Mouse (Mus musculus): ENCODE measurements around the gene Sppl3. TPM values are rescaled to one million over a fixed set of nuclear protein-coding genes. Genes with fewer than 3 reads are reported as not detected.

Gene Sppl3
- polyA plus RNA-seq, 1 experiment: 47.7 TPM

DNA sequence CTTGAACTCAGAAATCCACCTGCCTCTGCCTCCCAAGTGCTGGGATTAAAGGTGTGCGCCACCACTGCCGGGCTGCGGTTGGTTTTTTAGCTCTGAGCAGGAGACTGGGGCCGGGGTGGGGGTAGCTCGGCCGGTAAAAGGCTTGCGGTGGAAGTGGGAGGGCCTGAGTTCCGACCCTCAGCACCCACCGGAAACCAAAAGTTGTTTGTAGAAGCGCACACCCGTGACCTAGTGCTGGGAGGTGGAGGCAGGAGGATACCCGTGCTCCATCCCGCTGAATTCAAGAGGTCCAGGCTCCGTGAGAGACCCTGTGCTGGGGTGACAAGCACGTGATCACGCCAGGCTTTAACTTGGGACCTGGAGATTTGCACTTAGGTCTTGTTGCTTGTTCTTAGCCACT, 14.5 kb upstream of the Sppl3 start:
- WGBS: 67% methylated on average over 16 of the region's 16 CpGs
- Histone ChIP-seq H3K4me1 (ENCODE audit: control insufficient read depth, insufficient read depth, insufficient read length) (no peaks in the 10 kb centered on the region), H3K36me3 (ENCODE audit: control insufficient read depth, insufficient read depth, low read length) (no peaks in the 10 kb centered on the region), H3K4me3 (ENCODE audit: extremely low read depth, insufficient read depth, insufficient read length) (no peak overlapping the region; the same call in 1 of the 2 replicates), H3K27me3 (ENCODE audit: control insufficient read depth, insufficient read depth, low read length) (no peaks in the 10 kb centered on the region), H3K27ac (ENCODE audit: insufficient read depth, low read length) (no peak overlapping the region)
- TF ChIP-seq POLR2A (IDR thresholded peaks at IDR 0.05; ENCODE audit: low read depth, low read length) (no peak), CTCF (IDR thresholded peaks at IDR 0.05; ENCODE audit: extremely low read depth, insufficient read depth, insufficient read length, insufficient replicate concordance) (no peak)
- DNase-seq (ENCODE audit: low read depth in 1 of 2, low spot score in 2 of 2): no peak

DNA sequence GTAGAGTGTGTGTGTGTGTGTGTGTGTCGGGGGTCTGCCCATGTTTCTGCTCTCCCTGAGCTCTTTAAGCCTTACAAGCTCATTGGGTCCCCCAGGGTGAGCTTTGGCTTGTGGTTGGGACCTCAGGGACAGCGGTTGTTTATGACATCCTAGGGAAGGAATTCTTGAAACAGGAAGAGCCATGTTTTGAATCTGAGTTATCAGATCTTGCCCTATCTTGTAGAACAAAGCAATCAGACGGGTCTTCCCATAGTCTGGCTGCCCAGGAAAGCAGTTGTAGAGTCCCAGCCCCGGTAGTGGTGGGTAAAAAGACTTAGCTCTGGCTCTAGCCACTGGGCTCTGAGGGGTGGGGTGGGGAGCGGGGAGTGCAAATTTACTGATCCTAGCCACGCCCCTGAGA, 13.6 kb upstream of the Sppl3 start:
- H3K27me3 ChIP-seq (ENCODE audit: control insufficient read depth, insufficient read depth, low read length): no peaks in the 10 kb centered on the region
- no peaks in the 10 kb centered on the region for H3K36me3 ChIP-seq (ENCODE audit: control insufficient read depth, insufficient read depth, low read length)
- DNase-seq (ENCODE audit: low read depth in 1 of 2, low spot score in 2 of 2): no peak
- TF ChIP-seq POLR2A (IDR thresholded peaks at IDR 0.05; ENCODE audit: low read depth, low read length): no peak
- no peak for TF ChIP-seq CTCF (IDR thresholded peaks at IDR 0.05; ENCODE audit: extremely low read depth, insufficient read depth, insufficient read length, insufficient replicate concordance)
- H3K27ac ChIP-seq (ENCODE audit: insufficient read depth, low read length): no peak overlapping the region
- 45% methylated on average over 6 of the region's 6 CpGs for WGBS
- H3K4me3 ChIP-seq (ENCODE audit: extremely low read depth, insufficient read depth, insufficient read length): no peak overlapping the region
- H3K4me1 ChIP-seq (ENCODE audit: control insufficient read depth, insufficient read depth, insufficient read length): no peaks in the 10 kb centered on the region

DNA sequence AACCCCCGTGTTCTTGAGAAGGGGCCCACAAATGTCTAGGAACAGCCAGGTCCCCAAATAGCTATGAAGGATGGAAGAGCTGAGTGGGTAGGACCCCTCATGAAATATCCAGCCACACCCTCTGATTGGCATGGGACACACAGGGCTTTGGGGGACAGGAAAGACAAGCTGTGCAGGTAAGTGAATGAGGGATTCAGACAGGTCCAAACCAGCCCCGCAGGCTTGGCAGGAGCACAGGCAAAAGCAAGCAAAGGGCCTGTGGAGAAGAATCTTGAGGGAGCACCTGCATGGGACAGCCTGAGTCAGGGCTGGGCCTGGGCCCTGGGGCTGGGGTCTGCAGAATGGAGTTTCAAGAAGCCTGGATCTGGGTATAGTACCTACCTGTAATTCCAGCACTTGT, 10.4 kb upstream of the Sppl3 start:
- H3K36me3 ChIP-seq (ENCODE audit: control insufficient read depth, insufficient read depth, low read length): no peaks in the 10 kb centered on the region
- no peak for DNase-seq (ENCODE audit: low read depth in 1 of 2, low spot score in 2 of 2)
- no peaks in the 10 kb centered on the region for H3K4me1 ChIP-seq (ENCODE audit: control insufficient read depth, insufficient read depth, insufficient read length)
- no peak for TF ChIP-seq POLR2A (IDR thresholded peaks at IDR 0.05; ENCODE audit: low read depth, low read length)
- no peak for TF ChIP-seq CTCF (IDR thresholded peaks at IDR 0.05; ENCODE audit: extremely low read depth, insufficient read depth, insufficient read length, insufficient replicate concordance)
- H3K27ac ChIP-seq (ENCODE audit: insufficient read depth, low read length): no peak overlapping the region
- no peak overlapping the region for H3K4me3 ChIP-seq (ENCODE audit: extremely low read depth, insufficient read depth, insufficient read length)
- H3K27me3 ChIP-seq (ENCODE audit: control insufficient read depth, insufficient read depth, low read length): no peaks in the 10 kb centered on the region
- 89% methylated on average over 2 of the region's 2 CpGs for WGBS

GRCm38 (mm10) chr5:115001464-115001863, 9.5 kb upstream of the Sppl3 start:
- 90% methylated on average over 8 of the region's 8 CpGs for WGBS
- TF ChIP-seq CTCF (IDR thresholded peaks at IDR 0.05; ENCODE audit: extremely low read depth, insufficient read depth, insufficient read length, insufficient replicate concordance) (no peak), POLR2A (IDR thresholded peaks at IDR 0.05; ENCODE audit: low read depth, low read length) (no peak)
- no peak overlapping the region for H3K4me3 ChIP-seq (ENCODE audit: extremely low read depth, insufficient read depth, insufficient read length)
- H3K36me3 ChIP-seq (ENCODE audit: control insufficient read depth, insufficient read depth, low read length): no peaks in the 10 kb centered on the region
- no peak overlapping the region for H3K27ac ChIP-seq (ENCODE audit: insufficient read depth, low read length)
- no peaks in the 10 kb centered on the region for H3K27me3 ChIP-seq (ENCODE audit: control insufficient read depth, insufficient read depth, low read length)
- H3K4me1 ChIP-seq (ENCODE audit: control insufficient read depth, insufficient read depth, insufficient read length): no peaks in the 10 kb centered on the region
- DNase-seq (ENCODE audit: low read depth in 1 of 2, low spot score in 2 of 2): no peak

DNA sequence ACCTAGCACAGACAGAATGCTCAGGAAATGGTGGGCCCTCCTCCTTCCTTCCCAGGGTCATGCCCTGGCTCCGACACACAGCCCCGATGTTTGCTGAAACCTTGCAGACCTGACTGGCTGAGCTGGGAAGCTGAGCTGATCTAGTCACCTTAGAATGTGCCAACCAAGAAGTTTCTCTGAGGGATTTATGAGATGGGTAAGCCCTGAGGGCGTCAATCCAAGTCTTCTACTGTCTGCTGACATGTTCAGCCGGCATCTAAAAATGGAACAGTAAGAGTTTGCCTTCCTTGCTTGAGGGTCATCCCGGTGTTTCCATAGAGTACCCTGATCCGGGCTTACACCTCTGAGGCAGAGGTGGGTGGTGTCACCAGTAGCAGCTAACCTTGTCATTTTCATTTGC, 8.2 kb upstream of the Sppl3 start:
- Histone ChIP-seq H3K27me3 (ENCODE audit: control insufficient read depth, insufficient read depth, low read length) (no peaks in the 10 kb centered on the region), H3K4me1 (ENCODE audit: control insufficient read depth, insufficient read depth, insufficient read length) (no peaks in the 10 kb centered on the region), H3K36me3 (ENCODE audit: control insufficient read depth, insufficient read depth, low read length) (no peaks in the 10 kb centered on the region), H3K27ac (ENCODE audit: insufficient read depth, low read length) (no peak overlapping the region), H3K4me3 (ENCODE audit: extremely low read depth, insufficient read depth, insufficient read length) (no peak overlapping the region)
- TF ChIP-seq POLR2A (IDR thresholded peaks at IDR 0.05; ENCODE audit: low read depth, low read length) (no peak), CTCF (IDR thresholded peaks at IDR 0.05; ENCODE audit: extremely low read depth, insufficient read depth, insufficient read length, insufficient replicate concordance) (no peak)
- 31% methylated on average over 6 of the region's 6 CpGs for WGBS
- no peak for DNase-seq (ENCODE audit: low read depth in 1 of 2, low spot score in 2 of 2)

GRCm38 (mm10) chr5:115003224-115003873, 7.6 kb upstream of the Sppl3 start:
- DNase-seq (ENCODE audit: low read depth in 1 of 2, low spot score in 2 of 2): no peak
- H3K27me3 ChIP-seq (ENCODE audit: control insufficient read depth, insufficient read depth, low read length): no peaks in the 10 kb centered on the region
- H3K4me3 ChIP-seq (ENCODE audit: extremely low read depth, insufficient read depth, insufficient read length): no peak overlapping the region
- no peak overlapping the region for H3K27ac ChIP-seq (ENCODE audit: insufficient read depth, low read length)
- H3K4me1 ChIP-seq (ENCODE audit: control insufficient read depth, insufficient read depth, insufficient read length): no peaks in the 10 kb centered on the region
- TF ChIP-seq POLR2A (IDR thresholded peaks at IDR 0.05; ENCODE audit: low read depth, low read length) (no peak), CTCF (IDR thresholded peaks at IDR 0.05; ENCODE audit: extremely low read depth, insufficient read depth, insufficient read length, insufficient replicate concordance) (no peak)
- H3K36me3 ChIP-seq (ENCODE audit: control insufficient read depth, insufficient read depth, low read length): no peaks in the 10 kb centered on the region
- 35% methylated on average over 13 of the region's 13 CpGs for WGBS

- WGBS: 88% methylated on average over 5 of the region's 5 CpGs
- no peak overlapping the region for H3K27ac ChIP-seq (ENCODE audit: insufficient read depth, low read length)
- H3K36me3 ChIP-seq (ENCODE audit: control insufficient read depth, insufficient read depth, low read length): no peaks in the 10 kb centered on the region
- no peak for TF ChIP-seq CTCF (IDR thresholded peaks at IDR 0.05; ENCODE audit: extremely low read depth, insufficient read depth, insufficient read length, insufficient replicate concordance)
- no peak for TF ChIP-seq POLR2A (IDR thresholded peaks at IDR 0.05; ENCODE audit: low read depth, low read length)
- H3K4me1 ChIP-seq (ENCODE audit: control insufficient read depth, insufficient read depth, insufficient read length): peaks cover 2% of the 10 kb centered on the region; the same call in 1 of the 2 replicates
- H3K4me3 ChIP-seq (ENCODE audit: extremely low read depth, insufficient read depth, insufficient read length): no peak overlapping the region
- H3K27me3 ChIP-seq (ENCODE audit: control insufficient read depth, insufficient read depth, low read length): no peaks in the 10 kb centered on the region
- DNase-seq (ENCODE audit: low read depth in 1 of 2, low spot score in 2 of 2): no peak
These were observed 3.2 kb upstream of the Sppl3 start for GRCm38 (mm10) chr5:115007768-115008167.
